Mouse (Mus musculus): ENCODE measurements around the gene Prpf8.

DNA sequence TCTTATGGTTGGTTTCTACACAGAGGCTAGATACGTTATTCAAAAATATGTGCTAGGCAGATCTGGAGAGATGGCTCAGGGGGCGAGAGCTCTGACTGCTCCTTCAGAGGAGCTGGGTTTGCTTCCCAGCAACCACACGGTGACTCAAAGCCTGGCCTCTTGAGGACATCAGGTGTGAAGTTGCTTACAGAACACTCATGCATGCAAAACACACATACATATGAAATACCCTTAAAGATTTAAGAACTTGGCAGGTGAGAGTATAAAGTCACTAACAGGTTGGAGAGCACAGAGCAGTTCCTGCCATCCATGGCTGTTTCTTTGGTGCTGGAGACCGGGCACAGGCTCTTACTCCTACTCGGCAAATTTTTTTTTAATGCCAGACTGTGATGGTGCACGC lies 40.3 kb downstream of the Prpf8 start:
- no peak for TF ChIP-seq CTCF (IDR thresholded peaks at IDR 0.05; ENCODE audit: insufficient read depth, low read length)
- no peak for TF ChIP-seq POLR2A (IDR thresholded peaks at IDR 0.05; ENCODE audit: borderline replicate concordance, extremely low read depth, low read depth, low read length)
